Mouse (Mus musculus) stomach, embryonic 15.5 days (tissue): ENCODE results near the gene Ceacam16. TPM values are rescaled to one million over a fixed set of nuclear protein-coding genes. Genes with fewer than 3 reads are reported as not detected.

ENCODE experiments used
- ATAC-seq: fragments of 200-750 bp; cut with Nextera tagmentation; 2 replicates; pipeline ENCODE4 v1.8.0; 2017; ENCODE audit warnings: low read depth, moderate number of reproducible peaks, moderate TSS enrichment; ENCODE audit not compliant: insufficient read depth, low FRiP score
- H3K27ac ChIP-seq: fragments of 300-500 bp; sonication (generic); 2 replicates; pipeline ENCODE4 v1.5.1; 2015; ENCODE audit warnings: mild to moderate bottlenecking, inconsistent platforms
- H3K27me3 ChIP-seq: fragments of 300-500 bp; sonication (generic); replicated peaks from 2 replicates; pipeline ENCODE4 v1.6.1; 2015; ENCODE audit warnings: inconsistent platforms
- H3K36me3 ChIP-seq: fragments of 300-500 bp; sonication (generic); 2 replicates; pipeline ENCODE4 v1.6.1; 2015; ENCODE audit warnings: inconsistent platforms
- H3K4me1 ChIP-seq: fragments of 300-500 bp; sonication (generic); 2 replicates; pipeline ENCODE4 v1.6.1; 2015; ENCODE audit warnings: inconsistent platforms
- H3K4me2 ChIP-seq: fragments of 300-500 bp; sonication (generic); 2 replicates; pipeline ENCODE4 v1.6.1; 2015; ENCODE audit warnings: mild to moderate bottlenecking, inconsistent platforms
- H3K4me3 ChIP-seq: fragments of 300-500 bp; sonication (generic); replicated peaks from 2 replicates; pipeline ENCODE4 v1.5.1; 2015; ENCODE audit warnings: inconsistent platforms
- H3K9ac ChIP-seq: fragments of 300-500 bp; sonication (generic); 2 replicates; pipeline ENCODE4 v1.6.1; 2015; ENCODE audit warnings: inconsistent platforms
- H3K9me3 ChIP-seq: fragments of 300-500 bp; sonication (generic); 2 replicates; pipeline ENCODE4 v1.6.1; 2016; ENCODE audit warnings: inconsistent platforms
- WGBS: fragments of 180-500 bp; shearing (Covaris S2); methylation state at CpG from one replicate; pipeline ENCODE4 v1.1.7; 2015; 5-methylcytosine and 5-hydroxymethylcytosine counted together
- polyA plus RNA-seq: library from polyadenylated mRNA; unstranded; fragments of >200 nt; fragmentation: Nextera tagmentation; extraction: Ambion mirVana; gene quantifications from 2 replicates; pipeline ENCODE4 v1.2.1, GENCODE M21; 2015

Gene Ceacam16
- polyA plus RNA-seq, 1 experiment from 2014 or later: not detected

DNA sequence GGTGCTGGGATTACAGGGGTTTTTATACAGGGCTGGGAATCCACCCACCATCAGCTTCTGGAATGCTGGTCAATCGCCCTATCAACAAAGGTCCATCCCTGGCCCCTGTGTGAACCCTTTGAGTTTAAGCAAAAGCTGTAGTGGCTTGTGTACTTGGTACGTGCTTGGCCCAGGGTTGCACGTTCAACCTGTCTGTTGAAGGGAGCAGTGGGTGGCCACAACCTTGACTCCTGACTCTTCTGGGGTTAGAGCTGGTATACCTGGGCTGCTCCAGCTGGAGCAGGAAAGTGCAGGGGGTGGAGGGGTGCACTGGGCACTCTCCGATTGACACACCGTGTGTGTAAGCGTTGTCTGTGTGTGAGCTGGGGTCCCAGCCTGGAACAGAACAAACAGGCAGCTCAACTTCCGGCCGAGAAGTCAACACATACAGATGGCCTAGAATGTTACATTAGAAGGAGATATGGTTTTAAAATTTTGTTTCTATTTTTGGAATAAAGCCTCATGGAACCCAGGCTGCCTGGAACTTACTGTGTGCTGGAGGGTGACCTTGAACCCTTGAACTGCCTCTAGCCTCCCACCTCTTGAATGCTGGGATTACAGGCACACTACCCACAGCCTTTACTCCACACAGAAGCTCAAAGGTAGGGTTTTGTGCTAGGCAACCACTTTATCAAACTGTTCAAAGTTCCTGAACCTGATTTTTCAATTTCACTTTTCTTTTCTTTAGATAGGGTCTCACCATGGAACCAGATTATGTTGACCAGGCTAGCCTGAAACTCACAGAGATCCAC lies 4.3 kb upstream of the Ceacam16 start:
- Histone ChIP-seq H3K36me3 (no peaks in the 10 kb centered on the region), H3K27ac (no peak overlapping the region), H3K9me3 (no peaks in the 10 kb centered on the region), H3K4me3 (no peak overlapping the region), H3K27me3 (no peaks in the 10 kb centered on the region), H3K9ac (no peak overlapping the region), H3K4me1 (no peaks in the 10 kb centered on the region), H3K4me2 (no peak overlapping the region)
- ATAC-seq: peak; percentile 47; the same call in 1 of the 2 replicates
- 59% methylated on average over 8 of the region's 8 CpGs for WGBS

DNA sequence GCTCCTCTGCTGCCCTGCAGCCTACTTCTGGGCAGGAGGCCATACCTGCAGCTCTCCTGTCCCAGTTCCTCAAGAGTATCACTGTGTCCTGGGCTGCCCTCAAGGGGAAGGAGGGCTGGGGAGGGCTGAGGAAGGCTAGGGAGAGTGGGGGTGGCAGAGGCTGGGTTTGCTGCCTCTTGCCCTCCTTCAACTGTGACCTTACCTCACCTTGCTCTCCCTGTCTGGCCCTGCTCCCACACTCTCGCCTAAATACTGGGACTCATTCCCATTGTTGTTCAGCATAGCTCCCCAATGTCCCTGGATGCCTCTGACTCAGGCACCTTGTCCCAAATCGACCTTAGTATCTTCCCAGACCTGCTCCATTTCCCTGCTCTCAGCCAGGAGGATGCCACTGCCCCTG lies 3.1 kb upstream of the Ceacam16 start:
- Histone ChIP-seq H3K27me3 (no peaks in the 10 kb centered on the region), H3K4me2 (no peak overlapping the region), H3K4me3 (no peak overlapping the region), H3K4me1 (no peaks in the 10 kb centered on the region), H3K9me3 (no peaks in the 10 kb centered on the region), H3K27ac (no peak overlapping the region), H3K9ac (no peak overlapping the region), H3K36me3 (no peaks in the 10 kb centered on the region)
- no peak for ATAC-seq
- 53% methylated on average over 2 of the region's 2 CpGs for WGBS

DNA sequence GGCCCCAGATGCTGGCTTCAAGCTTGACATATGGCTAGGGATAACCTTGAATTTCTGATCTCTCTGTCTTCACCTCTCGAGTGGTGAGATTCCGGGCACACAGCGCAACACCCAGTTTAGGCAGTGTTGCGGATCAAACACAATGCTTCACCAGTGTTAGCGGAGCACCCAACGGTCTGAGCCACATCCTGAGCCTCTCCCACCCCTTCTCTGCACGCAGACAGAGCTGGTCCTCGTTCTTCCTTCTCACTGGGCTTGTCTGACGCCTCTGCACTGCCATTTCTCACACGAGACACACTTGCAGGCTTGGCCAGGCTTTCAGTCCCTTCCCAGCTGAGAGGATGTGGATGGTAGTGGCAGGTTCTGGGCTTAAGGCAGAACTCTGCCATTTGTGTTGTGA lies 1.4 kb downstream of the Ceacam16 start:
- 59% methylated on average over 10 of the region's 10 CpGs for WGBS
- no peak for ATAC-seq
- Histone ChIP-seq H3K27ac (no peak overlapping the region), H3K27me3 (no peaks in the 10 kb centered on the region), H3K9me3 (no peaks in the 10 kb centered on the region), H3K9ac (no peak overlapping the region), H3K36me3 (no peaks in the 10 kb centered on the region), H3K4me2 (no peak overlapping the region), H3K4me3 (no peak overlapping the region), H3K4me1 (no peaks in the 10 kb centered on the region)

DNA sequence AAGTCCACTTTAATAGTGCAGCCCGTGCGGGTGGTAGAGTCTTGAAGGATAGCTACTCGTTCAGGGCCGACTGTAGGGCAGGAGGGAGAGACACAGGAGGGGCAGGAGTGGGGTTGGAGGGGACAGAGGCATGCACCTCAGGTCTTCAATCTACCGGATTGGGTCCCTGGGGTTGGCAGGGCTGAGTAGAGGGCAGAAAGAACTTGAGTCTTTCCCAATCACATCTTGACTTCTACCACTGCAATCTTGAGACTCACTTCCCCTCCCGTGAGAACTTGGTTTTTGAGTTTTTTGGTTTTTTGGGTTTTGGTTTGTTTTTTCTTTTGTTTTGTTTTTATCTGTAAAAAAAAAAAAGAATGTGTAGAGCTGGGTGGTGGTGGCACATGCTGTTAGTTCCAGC lies 4.8 kb downstream of the Ceacam16 start:
- Histone ChIP-seq H3K36me3 (no peaks in the 10 kb centered on the region), H3K9me3 (no peaks in the 10 kb centered on the region), H3K4me1 (peaks cover 6% of the 10 kb centered on the region), H3K4me3 (no peak overlapping the region), H3K9ac (no peak overlapping the region), H3K4me2 (no peak overlapping the region), H3K27me3 (peaks cover 12% of the 10 kb centered on the region), H3K27ac (no peak overlapping the region)
- no peak for ATAC-seq
- WGBS: 88% methylated on average over 6 of the region's 6 CpGs

GRCm38 (mm10) chr7:19855663-19856062 lies 5.4 kb downstream of the Ceacam16 start:
- WGBS: 75% methylated on average over 5 of the region's 5 CpGs
- peaks cover 12% of the 10 kb centered on the region for H3K27me3 ChIP-seq
- no peaks in the 10 kb centered on the region for H3K9me3 ChIP-seq
- H3K27ac ChIP-seq: no peak overlapping the region
- H3K4me3 ChIP-seq: no peak overlapping the region
- H3K4me1 ChIP-seq: peaks cover 6% of the 10 kb centered on the region
- no peak for ATAC-seq
- H3K9ac ChIP-seq: no peak overlapping the region
- no peak overlapping the region for H3K4me2 ChIP-seq
- no peaks in the 10 kb centered on the region for H3K36me3 ChIP-seq

DNA sequence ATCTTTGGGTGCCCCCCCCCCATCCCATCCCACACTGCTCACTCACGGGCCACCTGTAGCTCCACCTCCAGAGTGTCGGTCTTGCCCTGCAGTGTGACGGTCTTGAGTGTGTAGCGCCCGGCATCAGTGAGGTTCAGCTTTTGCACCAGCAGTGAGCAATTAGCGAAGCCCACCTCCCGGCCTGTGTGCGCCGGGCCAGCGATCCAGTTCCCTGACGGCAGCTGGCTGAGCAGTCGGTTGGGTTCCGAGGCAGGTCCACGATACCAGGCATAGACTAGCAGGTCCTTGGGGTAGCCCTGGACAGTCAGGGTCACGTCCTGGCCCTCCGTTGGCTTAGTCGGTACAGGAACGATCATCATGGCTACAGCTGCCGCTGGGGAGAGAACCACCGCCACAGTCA lies 7.6 kb downstream of the Ceacam16 start:
- ATAC-seq: no peak
- H3K4me1 ChIP-seq: peaks cover 6% of the 10 kb centered on the region
- no peak overlapping the region for H3K9ac ChIP-seq
- no peak overlapping the region for H3K4me3 ChIP-seq
- H3K27ac ChIP-seq: no peak overlapping the region
- H3K36me3 ChIP-seq: no peaks in the 10 kb centered on the region
- WGBS: 86% methylated on average over 20 of the region's 20 CpGs
- no peaks in the 10 kb centered on the region for H3K9me3 ChIP-seq
- no peak overlapping the region for H3K4me2 ChIP-seq
- peaks cover 15% of the 10 kb centered on the region for H3K27me3 ChIP-seq

GRCm38 (mm10) chr7:19851858-19852570 lies 9.1 kb downstream of the Ceacam16 start, which contains the start of gene Gm19345:
Gm19345 (plus strand) TSS chr7:19852003.
- peaks cover 15% of the 10 kb centered on the region for H3K27me3 ChIP-seq
- H3K9me3 ChIP-seq: no peaks in the 10 kb centered on the region
- 4% methylated on average over 33 of the region's 33 CpGs for WGBS
- H3K4me2 ChIP-seq: peak within 1 kb of the TSS; percentile 49
- no peaks in the 10 kb centered on the region for H3K36me3 ChIP-seq
- ATAC-seq: peak; percentile 53
- peak within 1 kb of the TSS; percentile 20 for H3K4me3 ChIP-seq
- H3K4me1 ChIP-seq: peaks cover 10% of the 10 kb centered on the region
- H3K9ac ChIP-seq: no peak within 1 kb of the TSS
- no peak within 1 kb of the TSS for H3K27ac ChIP-seq

GRCm38 (mm10) chr7:19844521-19845171 lies 16.5 kb downstream of the Ceacam16 start:
- no peak overlapping the region for H3K4me2 ChIP-seq
- peaks cover 10% of the 10 kb centered on the region for H3K4me1 ChIP-seq
- ATAC-seq: no peak
- H3K4me3 ChIP-seq: no peak overlapping the region
- H3K9ac ChIP-seq: no peak overlapping the region
- H3K9me3 ChIP-seq: no peaks in the 10 kb centered on the region
- H3K36me3 ChIP-seq: no peaks in the 10 kb centered on the region
- no peak overlapping the region for H3K27ac ChIP-seq
- WGBS: 67% methylated on average over 15 of the region's 15 CpGs
- peaks cover 7% of the 10 kb centered on the region; the same call in 1 of the 2 replicates for H3K27me3 ChIP-seq

GRCm38 (mm10) chr7:19843561-19843960 lies 17.5 kb downstream of the Ceacam16 start:
- Histone ChIP-seq H3K27me3 (peaks cover 7% of the 10 kb centered on the region; the same call in 1 of the 2 replicates), H3K4me1 (peaks cover 10% of the 10 kb centered on the region), H3K4me3 (no peak overlapping the region), H3K9ac (no peak overlapping the region), H3K27ac (no peak overlapping the region), H3K36me3 (no peaks in the 10 kb centered on the region), H3K9me3 (no peaks in the 10 kb centered on the region), H3K4me2 (peak overlapping the region; percentile 28; the same call in 1 of the 2 replicates)
- 0 out of 2 replicates have a peak, but pooled peaks have one; percentile 48 for ATAC-seq
- 2% methylated on average over 11 of the region's 11 CpGs for WGBS

- 0 out of 2 replicates have a peak, but pooled peaks have one; percentile 3 for ATAC-seq
- Histone ChIP-seq H3K4me3 (no peak overlapping the region), H3K27me3 (peaks cover 7% of the 10 kb centered on the region; the same call in 1 of the 2 replicates), H3K9ac (no peak overlapping the region), H3K36me3 (no peaks in the 10 kb centered on the region), H3K4me2 (peak overlapping the region; percentile 28; the same call in 1 of the 2 replicates), H3K27ac (no peak overlapping the region), H3K4me1 (peaks cover 10% of the 10 kb centered on the region), H3K9me3 (no peaks in the 10 kb centered on the region)
- 37% methylated on average over 19 of the region's 19 CpGs for WGBS
Measured at GRCm38 (mm10) chr7:19842885-19843504, 18.1 kb downstream of the Ceacam16 start.

DNA sequence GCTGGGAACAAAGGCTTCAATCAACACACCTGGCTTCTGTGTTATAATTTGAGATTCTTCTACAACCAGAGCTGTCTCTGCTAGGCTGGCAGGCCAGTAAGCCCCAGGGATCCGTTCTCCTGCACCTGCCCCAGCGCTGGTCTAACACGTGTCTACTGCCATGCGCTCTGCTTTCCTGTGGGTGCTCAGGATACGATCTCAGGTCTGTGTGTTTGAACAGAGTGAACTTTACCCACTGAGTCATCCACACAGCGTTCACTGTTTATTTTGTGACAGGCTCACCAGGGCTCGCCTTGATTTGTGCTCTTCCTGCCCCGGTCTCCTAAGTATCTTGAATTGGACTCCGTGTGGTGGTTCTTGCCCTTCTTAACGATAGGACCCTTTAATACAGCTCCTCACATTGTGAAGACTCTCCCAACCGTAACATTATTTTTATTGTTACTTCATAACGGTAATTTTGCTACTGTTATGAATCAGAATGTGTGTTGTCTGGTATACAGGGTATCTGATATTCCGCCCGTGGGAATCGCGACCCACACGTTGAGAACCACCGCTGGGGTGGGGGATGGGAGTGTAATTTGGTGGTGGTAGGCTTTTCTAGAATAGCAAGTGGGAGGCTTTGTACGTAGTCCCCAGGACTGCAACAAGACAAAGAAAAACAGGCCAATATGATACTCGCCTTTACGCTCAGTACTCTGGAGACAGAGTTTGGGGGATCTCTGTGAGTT lies 19.2 kb downstream of the Ceacam16 start:
- no peak overlapping the region for H3K4me3 ChIP-seq
- H3K4me2 ChIP-seq: no peak overlapping the region
- H3K27ac ChIP-seq: peak overlapping the region; percentile 60
- peaks cover 7% of the 10 kb centered on the region; the same call in 1 of the 2 replicates for H3K27me3 ChIP-seq
- no peaks in the 10 kb centered on the region for H3K36me3 ChIP-seq
- peak; percentile 90 for ATAC-seq
- WGBS: 61% methylated on average over 21 of the region's 21 CpGs
- H3K9ac ChIP-seq: no peak overlapping the region
- peaks cover 7% of the 10 kb centered on the region for H3K4me1 ChIP-seq
- no peaks in the 10 kb centered on the region for H3K9me3 ChIP-seq
